Mouse (Mus musculus): ENCODE measurements at regions not wholly inside any gene's neighbourhood (a gene's known extent, or its start where the extent isn't known, plus 50 kb on each side); places are given as distances from the start of the nearest gene placed in this dataset.

GRCm38 (mm10) chr16:29759416-29759815, 180.3 kb downstream of the Opa1 start:
- no peak for TF ChIP-seq CTCF (IDR thresholded peaks at IDR 0.05; ENCODE audit: low read depth)
- TF ChIP-seq EP300 (IDR thresholded peaks at IDR 0.05; ENCODE audit: low read depth), result no peak
